Mouse (Mus musculus) stomach, postnatal 0 days (tissue): ENCODE measurements around the gene Slc7a7. TPM values are rescaled to one million over a fixed set of nuclear protein-coding genes. Genes with fewer than 3 reads are reported as not detected.

ENCODE experiments used
- ATAC-seq: fragments of 200-750 bp; cut with Nextera tagmentation; 2 replicates; pipeline ENCODE4 v1.8.0; 2017; ENCODE audit not compliant: low FRiP score, low TSS enrichment
- DNase-seq: peaks from one replicate; pipeline ENCODE4 v3.0.0-alpha.2; 2016; ENCODE audit warnings: low spot score
- H3K27ac ChIP-seq: fragments of 300-500 bp; sonication (generic); replicated peaks from 2 replicates; pipeline ENCODE4 v1.5.1; 2014; ENCODE audit warnings: mild to moderate bottlenecking, control low read depth
- H3K27me3 ChIP-seq: fragments of 300-500 bp; sonication (generic); 2 replicates; pipeline ENCODE4 v1.6.1; 2014; ENCODE audit warnings: low read length; ENCODE audit not compliant: control insufficient read depth, insufficient read depth
- H3K36me3 ChIP-seq: fragments of 300-500 bp; sonication (generic); 2 replicates; pipeline ENCODE4 v1.6.1; 2014; ENCODE audit warnings: low read length, mixed read lengths; ENCODE audit not compliant: control insufficient read depth, insufficient read depth
- H3K4me1 ChIP-seq: fragments of 300-500 bp; sonication (generic); replicated peaks from 2 replicates; pipeline ENCODE4 v1.6.1; 2014; ENCODE audit warnings: antibody characterized with exemption; ENCODE audit not compliant: control insufficient read depth, insufficient read depth
- H3K4me2 ChIP-seq: fragments of 300-500 bp; sonication (generic); replicated peaks from 2 replicates; pipeline ENCODE4 v1.6.1; 2014; ENCODE audit warnings: low read depth, mild to moderate bottlenecking, control low read depth, moderate library complexity
- H3K4me3 ChIP-seq: fragments of 300-500 bp; sonication (generic); 2 replicates; pipeline ENCODE4 v1.5.1; 2014; ENCODE audit warnings: low read depth, low read length, control low read depth
- H3K9ac ChIP-seq: fragments of 300-500 bp; sonication (generic); 2 replicates; pipeline ENCODE4 v1.6.1; 2014; ENCODE audit warnings: mild to moderate bottlenecking, low read length, control low read depth, mixed read lengths
- H3K9me3 ChIP-seq: fragments of 300-500 bp; sonication (generic); 2 replicates; pipeline ENCODE4 v1.6.1; 2016; ENCODE audit warnings: low read length; ENCODE audit not compliant: control insufficient read depth
- CTCF ChIP-seq: IDR thresholded peaks from 2 replicates; pipeline ENCODE4 v1.5.1; 2016; ENCODE audit warnings: antibody characterized with exemption, low read depth, mild to moderate bottlenecking, moderate library complexity
- EP300 ChIP-seq: optimal IDR thresholded peaks from 2 replicates; pipeline ENCODE3; 2016; ENCODE audit warnings: antibody characterized with exemption
- WGBS: fragments of 180-500 bp; shearing (Covaris S2); extraction: QIAGEN DNeasy Blood & Tissue Kit; methylation state at CpG from one replicate; pipeline ENCODE4 v1.1.7; 2014; 5-methylcytosine and 5-hydroxymethylcytosine counted together
- polyA plus RNA-seq: library from polyadenylated mRNA; unstranded; fragments of >200 nt; fragmentation: Nextera tagmentation; extraction: Ambion mirVana; gene quantifications from 2 replicates; pipeline ENCODE4 v1.2.1, GENCODE M21; 2015

Gene Slc7a7
- polyA plus RNA-seq, 1 experiment from 2014 or later: 9.5 TPM

DNA sequence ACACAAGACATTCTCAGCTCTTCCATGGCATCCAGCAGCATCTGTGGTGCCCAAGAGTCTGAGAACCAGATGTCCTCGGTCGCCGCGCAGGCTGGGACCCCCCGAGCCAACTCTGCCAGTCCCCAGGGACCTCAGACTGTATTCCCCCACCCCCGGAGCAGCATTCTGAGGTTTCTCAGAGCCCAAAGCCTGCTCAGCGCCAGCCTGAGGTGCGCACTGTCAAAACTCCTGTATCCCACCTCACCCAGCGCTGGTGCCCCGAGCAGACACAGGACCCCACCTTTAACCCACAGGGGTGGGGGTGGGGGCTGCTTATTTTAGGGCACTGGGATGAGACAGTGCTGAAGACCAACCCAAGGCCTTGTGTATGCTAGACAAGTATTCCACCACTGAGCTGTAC lies 46.1 kb downstream of the Slc7a7 start:
- Histone ChIP-seq H3K27me3 (no peaks in the 10 kb centered on the region), H3K4me2 (no peak overlapping the region), H3K27ac (no peak overlapping the region), H3K9me3 (no peaks in the 10 kb centered on the region), H3K36me3 (peaks cover 18% of the 10 kb centered on the region), H3K4me1 (no peaks in the 10 kb centered on the region), H3K9ac (no peak overlapping the region), H3K4me3 (no peak overlapping the region)
- DNase-seq (no peak), ATAC-seq (peak; percentile 30; the same call in 1 of the 2 replicates)
- no peak for TF ChIP-seq CTCF
- no peak for TF ChIP-seq EP300
- WGBS: 98% methylated on average over 10 of the region's 10 CpGs

DNA sequence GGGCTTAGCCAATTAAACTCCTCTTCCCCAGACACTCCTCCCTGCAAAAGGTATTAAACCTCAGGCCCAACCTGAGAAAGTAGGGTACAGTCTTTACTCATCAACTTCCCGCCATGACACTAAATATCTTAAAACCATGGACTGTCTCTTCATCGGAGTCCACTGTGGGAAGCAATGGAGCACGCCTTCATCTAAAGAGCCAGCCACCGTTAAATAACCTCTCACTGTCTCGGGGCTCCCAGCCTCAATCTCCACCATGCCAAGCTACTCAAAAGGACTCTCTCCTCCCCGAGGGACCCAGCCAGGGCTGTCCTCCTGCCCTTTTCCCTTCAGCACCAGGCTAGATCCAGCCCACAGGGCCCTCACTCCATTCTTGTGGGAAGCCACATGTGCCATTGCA lies 47.0 kb downstream of the Slc7a7 start:
- H3K36me3 ChIP-seq: peaks cover 18% of the 10 kb centered on the region

DNA sequence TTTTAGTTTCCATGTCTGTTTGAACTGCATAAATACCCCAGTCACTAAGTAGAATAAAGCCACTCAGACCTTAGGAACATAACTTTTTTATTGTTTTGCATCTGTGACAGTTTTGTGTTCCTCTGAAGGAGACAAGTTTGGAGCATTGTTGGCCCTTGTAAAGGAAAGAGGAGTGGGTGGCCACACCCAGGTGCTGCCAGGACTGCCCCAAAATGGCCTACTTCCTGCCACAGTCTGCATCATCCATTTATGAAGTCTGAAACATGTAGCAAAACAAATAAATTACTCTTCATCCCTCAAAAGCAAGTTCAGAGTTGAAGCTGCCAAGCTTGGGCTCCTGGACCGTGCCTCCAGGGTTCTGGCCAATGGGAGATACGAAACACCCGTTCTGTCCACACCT lies 48.2 kb downstream of the Slc7a7 start:
- ATAC-seq: no peak
- 90% methylated on average over 3 of the region's 3 CpGs for WGBS
- H3K4me2 ChIP-seq: no peak overlapping the region
- H3K4me3 ChIP-seq: no peak overlapping the region
- H3K4me1 ChIP-seq: no peaks in the 10 kb centered on the region
- no peak overlapping the region for H3K9ac ChIP-seq
- TF ChIP-seq CTCF (no peak), EP300 (no peak)
- no peaks in the 10 kb centered on the region for H3K27me3 ChIP-seq
- no peak overlapping the region for H3K27ac ChIP-seq
- H3K36me3 ChIP-seq: peaks cover 18% of the 10 kb centered on the region
- no peaks in the 10 kb centered on the region for H3K9me3 ChIP-seq
- no peak for DNase-seq

More for the DNA sequence above, 47.0 kb downstream of the Slc7a7 start:
- Histone ChIP-seq H3K4me2 (no peak overlapping the region), H3K9me3 (no peaks in the 10 kb centered on the region), H3K27me3 (no peaks in the 10 kb centered on the region), H3K4me1 (no peaks in the 10 kb centered on the region), H3K27ac (no peak overlapping the region), H3K4me3 (no peak overlapping the region), H3K9ac (no peak overlapping the region)
- 97% methylated on average over 6 of the region's 6 CpGs for WGBS
- DNase-seq (no peak), ATAC-seq (no peak)
- no peak for TF ChIP-seq CTCF
- no peak for TF ChIP-seq EP300

DNA sequence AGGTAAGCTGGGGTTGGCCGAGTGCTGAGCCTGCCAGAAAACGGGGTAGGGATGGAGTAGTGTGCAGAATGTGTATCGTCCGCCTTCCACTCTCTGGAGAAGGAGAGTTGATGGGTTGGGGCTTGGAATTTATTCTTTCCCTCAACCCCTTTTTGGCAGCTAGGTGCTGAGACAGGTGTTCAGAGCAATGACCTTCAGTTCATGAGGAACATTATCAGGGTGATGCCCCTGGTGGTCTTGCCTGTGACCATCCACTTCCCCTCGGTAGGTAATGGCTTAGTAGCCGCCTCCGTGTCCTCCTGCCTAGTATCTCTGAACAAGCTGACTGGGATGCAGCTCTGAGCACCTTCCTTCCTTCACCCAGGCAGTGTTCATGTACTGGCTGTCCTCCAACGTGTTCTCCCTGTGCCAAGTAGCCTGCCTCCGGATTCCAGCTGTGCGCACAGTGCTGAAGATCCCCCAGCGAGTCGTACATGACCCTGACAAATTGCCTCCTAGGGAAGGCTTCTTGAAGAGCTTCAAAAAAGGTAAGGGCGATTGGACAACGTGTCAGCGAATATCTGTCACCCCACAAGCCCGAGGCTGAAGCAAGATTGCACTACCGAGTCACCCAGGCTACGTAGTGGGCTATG lies 50.0 kb downstream of the Slc7a7 start:
- H3K27ac ChIP-seq: no peak overlapping the region
- no peak overlapping the region for H3K4me2 ChIP-seq
- WGBS: 84% methylated on average over 18 of the region's 18 CpGs
- no peaks in the 10 kb centered on the region for H3K27me3 ChIP-seq
- H3K36me3 ChIP-seq: peaks cover 25% of the 10 kb centered on the region
- ATAC-seq: no peak
- no peak overlapping the region for H3K9ac ChIP-seq
- DNase-seq: no peak
- H3K4me3 ChIP-seq: no peak overlapping the region
- no peak for TF ChIP-seq EP300
- no peak for TF ChIP-seq CTCF
- H3K4me1 ChIP-seq: no peaks in the 10 kb centered on the region
- H3K9me3 ChIP-seq: no peaks in the 10 kb centered on the region

DNA sequence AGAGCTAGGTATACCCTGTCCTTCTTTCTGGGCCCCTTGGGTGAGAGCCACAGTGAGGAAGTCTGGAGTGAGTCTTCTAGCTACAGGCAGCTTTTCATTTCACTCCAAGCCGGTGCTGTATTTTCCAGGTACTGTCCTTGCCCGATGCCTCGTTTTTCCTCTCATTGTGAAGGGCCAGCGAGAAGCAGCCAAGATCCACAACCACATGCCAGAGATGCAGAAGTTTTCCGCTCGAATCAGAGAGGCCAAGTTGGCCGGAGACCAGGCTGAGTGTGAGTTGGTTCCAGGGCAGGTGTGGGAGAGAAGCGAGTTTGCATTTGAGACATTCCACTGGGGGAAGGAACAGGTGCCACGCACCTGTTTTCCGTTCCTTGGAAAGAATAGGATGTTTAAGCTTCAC lies 51.0 kb downstream of the Slc7a7 start:
- DNase-seq (no peak), ATAC-seq (no peak)
- Histone ChIP-seq H3K9ac (no peak overlapping the region), H3K4me2 (no peak overlapping the region), H3K4me1 (no peaks in the 10 kb centered on the region), H3K27me3 (no peaks in the 10 kb centered on the region), H3K27ac (no peak overlapping the region), H3K9me3 (no peaks in the 10 kb centered on the region), H3K4me3 (no peak overlapping the region), H3K36me3 (peaks cover 24% of the 10 kb centered on the region)
- TF ChIP-seq EP300: no peak
- no peak for TF ChIP-seq CTCF
- 78% methylated on average over 10 of the region's 10 CpGs for WGBS

DNA sequence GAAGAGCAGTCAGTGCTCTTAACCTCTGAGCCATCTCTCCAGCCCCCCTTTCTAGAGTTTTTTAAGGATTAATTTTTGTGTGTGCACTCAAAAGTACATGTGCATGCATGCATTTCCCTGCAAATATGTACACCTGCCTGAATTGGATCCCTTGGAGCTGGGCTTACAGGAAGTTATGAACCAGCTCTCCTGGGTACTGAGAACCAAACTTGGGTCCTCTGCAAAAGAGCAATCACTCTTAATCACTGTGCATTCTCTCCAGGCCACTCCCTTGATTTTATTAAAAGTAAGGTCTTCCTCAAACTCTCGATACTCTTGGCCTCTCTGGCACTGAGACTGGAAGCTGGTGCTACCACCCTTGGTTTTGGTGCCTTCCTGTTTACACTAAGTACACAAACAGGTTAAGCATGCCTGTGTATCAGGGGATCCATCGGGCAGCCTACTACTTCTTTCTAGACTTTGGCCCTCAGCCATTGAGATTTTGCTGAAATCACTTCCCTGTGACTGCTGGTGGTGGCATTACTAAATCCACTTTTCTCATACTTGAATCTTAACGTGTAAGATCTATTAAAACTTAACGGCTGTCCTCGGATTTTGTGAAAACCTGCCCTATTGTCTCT lies 52.4 kb downstream of the Slc7a7 start:
- no peak for DNase-seq
- Histone ChIP-seq H3K4me3 (no peak overlapping the region), H3K9me3 (no peaks in the 10 kb centered on the region), H3K4me2 (no peak overlapping the region), H3K9ac (no peak overlapping the region), H3K4me1 (no peaks in the 10 kb centered on the region), H3K27me3 (no peaks in the 10 kb centered on the region), H3K27ac (no peak overlapping the region), H3K36me3 (peaks cover 22% of the 10 kb centered on the region)
- WGBS: 70% methylated on average over 5 of the region's 5 CpGs
- TF ChIP-seq CTCF (no peak), EP300 (no peak)
- peak; percentile 45; the same call in 1 of the 2 replicates for ATAC-seq
